Mouse (Mus musculus): Measurements from ENCODE around the gene Tor1aip2. TPM values are rescaled to one million over a fixed set of nuclear protein-coding genes. Genes with fewer than 3 reads are reported as not detected.
"Not testable (repeated sequence)": the region's sequence is repeated elsewhere in the genome, so short reads cannot be mapped to it uniquely, and the experiment has no call there.

The Tor1aip2 gene
- polyA plus RNA-seq, 1 experiment from 2014 or later, result 71.0 TPM

DNA sequence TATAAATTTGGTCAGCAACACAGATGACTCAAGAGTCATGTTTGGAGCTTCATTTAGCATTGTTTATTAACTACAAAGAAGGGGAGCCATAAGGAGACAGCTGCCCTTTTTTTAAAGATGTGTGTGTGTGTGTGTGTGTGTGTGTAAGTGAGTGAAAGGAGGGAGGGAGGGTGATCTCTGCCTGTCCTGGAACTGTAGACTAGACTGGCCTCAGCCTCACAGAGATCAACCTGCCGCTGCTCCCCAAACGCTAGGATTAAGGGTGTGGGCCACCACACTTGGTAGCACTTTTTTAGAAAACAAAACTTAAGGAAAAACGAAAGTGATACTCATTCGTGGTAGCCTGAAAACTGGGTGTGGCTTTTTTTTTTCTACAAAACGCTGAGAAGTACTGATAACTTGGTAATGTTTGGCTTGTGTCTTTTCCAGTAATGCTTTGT lies 2.0 kb downstream of the Tor1aip2 start:
- Histone ChIP-seq H3K27me3 (ENCODE audit: control insufficient read depth, insufficient read depth, low read length) (no peaks in the 10 kb centered on the region), H3K9me3 (ENCODE audit: control insufficient read depth, low read length) (no peaks in the 10 kb centered on the region), H3K9ac (no peak overlapping the region), H3K4me1 (replicated peaks; ENCODE audit: control insufficient read depth, insufficient read depth, low read length) (peaks cover 20% of the 10 kb centered on the region), H3K4me2 (replicated peaks) (no peak overlapping the region; the same call in 1 of the 2 replicates), H3K27ac (no peak overlapping the region), H3K36me3 (replicated peaks; ENCODE audit: control insufficient read depth, insufficient read depth) (peaks cover 19% of the 10 kb centered on the region), H3K4me3 (replicated peaks; ENCODE audit: low read length) (no peak overlapping the region)
- DNase-seq (ENCODE audit: low spot score), result no peak
- 74% methylated on average over 5 of the region's 5 CpGs for WGBS
- no peak for ATAC-seq (ENCODE audit: low FRiP score)

DNA sequence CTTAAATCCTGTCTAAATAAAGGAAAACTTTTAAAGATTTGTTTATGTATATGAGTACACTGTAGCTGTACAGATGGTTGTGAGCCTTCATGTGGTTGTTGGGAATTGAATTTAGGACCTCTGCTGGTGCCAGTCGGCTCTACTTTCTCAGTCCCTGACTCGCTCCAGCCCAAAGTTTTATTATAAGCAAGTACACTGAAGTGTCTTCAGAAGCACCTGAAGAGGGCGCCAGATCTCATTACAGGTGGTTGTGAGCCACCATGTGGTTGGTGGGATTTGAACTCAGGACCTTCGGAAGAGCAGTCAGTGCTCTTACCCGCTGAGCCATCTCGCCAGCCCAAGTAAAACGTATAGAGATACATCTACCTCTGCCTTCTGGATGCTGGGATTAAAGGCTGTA lies 4.8 kb downstream of the Tor1aip2 start:
- not testable (repeated sequence) for H3K9me3 ChIP-seq (ENCODE audit: control insufficient read depth, low read length); H3K27me3 ChIP-seq (ENCODE audit: control insufficient read depth, insufficient read depth, low read length); ATAC-seq (ENCODE audit: low FRiP score); DNase-seq (ENCODE audit: low spot score); H3K9ac ChIP-seq
- 74% methylated on average over 7 of the region's 7 CpGs for WGBS
- Histone ChIP-seq H3K36me3 (replicated peaks; ENCODE audit: control insufficient read depth, insufficient read depth) (peaks cover 14% of the 10 kb centered on the region), H3K27ac (peak overlapping the region; percentile 23; the same call in 1 of the 2 replicates), H3K4me3 (replicated peaks; ENCODE audit: low read length) (peak overlapping the region; percentile 54; the same call in 1 of the 2 replicates), H3K4me1 (replicated peaks; ENCODE audit: control insufficient read depth, insufficient read depth, low read length) (peaks cover 25% of the 10 kb centered on the region), H3K4me2 (replicated peaks) (peak overlapping the region; percentile 61; the same call in 1 of the 2 replicates)

DNA sequence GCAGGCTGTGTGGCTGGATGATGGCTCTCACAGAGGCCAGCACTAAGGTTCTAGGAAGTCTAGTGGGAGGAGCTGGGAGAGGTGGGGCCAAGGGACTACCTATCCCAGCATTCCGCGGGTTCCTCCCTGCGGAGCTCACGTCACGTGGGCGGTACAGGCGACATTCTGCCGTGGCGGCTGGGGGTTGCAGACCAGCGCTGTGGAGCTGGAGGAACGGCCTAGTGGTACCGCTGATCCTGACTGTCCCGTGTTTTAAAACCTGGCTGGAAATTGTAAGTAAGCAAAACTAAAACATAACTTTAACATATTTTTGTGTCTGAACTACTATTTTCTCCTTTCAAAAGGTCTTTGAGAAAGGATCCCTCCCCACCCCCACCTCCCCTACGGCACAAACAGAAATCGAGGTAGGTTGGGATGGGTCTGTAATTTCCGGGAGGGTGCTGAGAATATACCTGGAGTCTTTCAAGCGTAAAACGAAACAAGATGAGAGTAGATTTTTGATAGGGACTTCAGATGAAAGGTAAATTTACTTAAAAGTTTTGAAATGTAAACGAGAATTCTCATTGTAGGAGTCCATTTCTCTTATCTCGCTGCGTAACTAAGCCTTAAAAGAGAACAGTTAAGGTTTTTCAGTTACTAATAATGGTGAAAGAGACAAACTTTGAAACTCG lies 5.7 kb downstream of the Tor1aip2 start:
- DNase-seq (ENCODE audit: low spot score) (peak; percentile 88), ATAC-seq (ENCODE audit: low FRiP score) (peak; percentile 85)
- peak overlapping the region; percentile 61 for H3K4me2 ChIP-seq (replicated peaks)
- H3K9ac ChIP-seq, result peak overlapping the region; percentile 68
- H3K36me3 ChIP-seq (replicated peaks; ENCODE audit: control insufficient read depth, insufficient read depth), result peaks cover 14% of the 10 kb centered on the region
- no peaks in the 10 kb centered on the region for H3K27me3 ChIP-seq (ENCODE audit: control insufficient read depth, insufficient read depth, low read length)
- peak overlapping the region; percentile 54 for H3K4me3 ChIP-seq (replicated peaks; ENCODE audit: low read length)
- H3K27ac ChIP-seq, result peak overlapping the region; percentile 23
- peaks cover 25% of the 10 kb centered on the region for H3K4me1 ChIP-seq (replicated peaks; ENCODE audit: control insufficient read depth, insufficient read depth, low read length)
- H3K9me3 ChIP-seq (ENCODE audit: control insufficient read depth, low read length), result no peaks in the 10 kb centered on the region
- 2% methylated on average over 22 of the region's 22 CpGs for WGBS

DNA sequence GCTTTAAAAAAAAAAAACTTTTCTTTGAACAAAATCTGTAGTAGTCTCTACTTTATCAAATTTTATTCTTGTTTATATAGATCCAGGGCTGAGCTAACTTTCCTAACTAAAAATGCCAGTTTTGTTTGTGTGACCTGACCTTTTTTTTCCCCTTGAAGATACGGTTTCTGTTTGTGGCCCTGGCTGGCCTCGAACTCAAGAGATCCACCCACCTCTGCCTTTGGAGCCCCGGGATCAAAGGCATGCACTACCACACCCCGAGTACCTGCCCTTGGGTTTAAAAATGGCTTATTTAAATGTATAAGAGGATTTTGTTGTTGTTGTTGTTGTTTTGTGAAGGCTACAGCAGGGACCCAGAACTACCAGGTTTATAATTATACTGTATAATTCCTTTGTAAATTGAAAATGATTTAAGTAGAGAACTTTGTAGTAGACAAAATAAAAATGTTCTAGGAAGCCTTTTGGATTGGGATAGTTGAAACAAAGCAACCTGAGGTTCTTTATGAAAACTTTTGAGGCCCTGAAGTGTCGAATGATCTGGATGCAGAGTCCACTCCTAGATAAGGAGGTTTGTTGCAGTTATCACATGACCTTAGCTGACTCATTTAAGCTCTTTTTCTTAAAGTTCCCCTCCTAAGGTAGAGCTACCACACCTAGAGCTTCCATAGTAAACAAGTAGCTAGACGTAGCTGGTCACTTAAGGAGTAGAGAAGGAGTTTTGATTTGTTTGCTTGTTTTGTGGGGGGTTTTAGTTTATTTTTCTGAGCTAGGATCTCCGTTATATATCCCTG lies 6.4 kb downstream of the Tor1aip2 start:
- no peak for ATAC-seq (ENCODE audit: low FRiP score)
- 49% methylated on average over 7 of the region's 7 CpGs for WGBS
- H3K36me3 ChIP-seq (replicated peaks; ENCODE audit: control insufficient read depth, insufficient read depth), result peaks cover 14% of the 10 kb centered on the region
- H3K27me3 ChIP-seq (ENCODE audit: control insufficient read depth, insufficient read depth, low read length), result no peaks in the 10 kb centered on the region
- H3K4me3 ChIP-seq (replicated peaks; ENCODE audit: low read length), result peak overlapping the region; percentile 54
- no peak overlapping the region for H3K27ac ChIP-seq
- H3K4me2 ChIP-seq (replicated peaks), result peak overlapping the region; percentile 61
- DNase-seq (ENCODE audit: low spot score), result no peak
- H3K4me1 ChIP-seq (replicated peaks; ENCODE audit: control insufficient read depth, insufficient read depth, low read length), result peaks cover 25% of the 10 kb centered on the region
- no peaks in the 10 kb centered on the region for H3K9me3 ChIP-seq (ENCODE audit: control insufficient read depth, low read length)
- peak overlapping the region; percentile 68; the same call in 1 of the 2 replicates for H3K9ac ChIP-seq

DNA sequence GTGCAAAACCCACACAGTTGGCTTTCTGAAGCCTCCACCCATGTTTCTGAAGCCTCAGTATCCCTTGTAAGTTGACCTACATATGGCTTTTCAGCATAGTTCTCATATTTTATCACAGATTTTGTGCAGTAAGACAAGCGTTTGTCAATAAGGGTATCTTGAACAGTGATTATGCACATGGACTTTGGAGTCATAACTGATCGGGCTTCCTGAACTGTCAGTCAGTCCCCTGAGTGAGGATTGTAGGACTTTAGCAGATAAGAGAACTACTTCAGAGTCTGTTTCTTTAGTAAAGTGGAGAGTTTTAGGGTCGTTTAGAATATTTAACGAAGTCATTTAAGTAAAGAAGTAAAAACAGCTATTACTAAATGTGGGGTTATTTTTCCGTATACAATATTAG lies 7.3 kb downstream of the Tor1aip2 start:
- no peak for DNase-seq (ENCODE audit: low spot score)
- H3K27me3 ChIP-seq (ENCODE audit: control insufficient read depth, insufficient read depth, low read length), result no peaks in the 10 kb centered on the region
- ATAC-seq (ENCODE audit: low FRiP score), result no peak
- no peaks in the 10 kb centered on the region for H3K9me3 ChIP-seq (ENCODE audit: control insufficient read depth, low read length)
- H3K4me2 ChIP-seq (replicated peaks), result peak overlapping the region; percentile 61; the same call in 1 of the 2 replicates
- H3K27ac ChIP-seq, result no peak overlapping the region
- H3K9ac ChIP-seq, result no peak overlapping the region
- peaks cover 25% of the 10 kb centered on the region for H3K4me1 ChIP-seq (replicated peaks; ENCODE audit: control insufficient read depth, insufficient read depth, low read length)
- 94% methylated on average over 5 of the region's 5 CpGs for WGBS
- no peak overlapping the region for H3K4me3 ChIP-seq (replicated peaks; ENCODE audit: low read length)
- peaks cover 15% of the 10 kb centered on the region for H3K36me3 ChIP-seq (replicated peaks; ENCODE audit: control insufficient read depth, insufficient read depth)

DNA sequence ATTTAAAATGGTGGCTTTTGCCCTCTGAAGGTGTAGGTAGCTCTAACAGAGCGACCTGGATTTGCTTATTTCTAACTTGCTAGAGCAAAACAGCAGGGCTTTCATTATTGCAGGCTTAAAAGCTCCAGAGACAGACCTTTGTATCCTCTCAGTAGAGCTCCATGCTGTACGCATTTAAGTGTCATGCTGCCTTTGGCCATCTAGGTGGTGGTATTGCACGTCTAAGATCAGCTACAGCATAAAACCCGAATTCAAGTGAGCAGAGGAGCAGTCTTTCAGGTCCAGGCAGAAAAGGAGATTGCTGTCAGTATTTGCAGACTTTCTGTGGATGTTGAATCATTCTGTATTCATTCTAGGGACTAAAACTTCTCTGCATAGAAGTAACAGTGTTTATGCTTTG lies 7.8 kb downstream of the Tor1aip2 start:
- 23% methylated on average over 4 of the region's 4 CpGs for WGBS

DNA sequence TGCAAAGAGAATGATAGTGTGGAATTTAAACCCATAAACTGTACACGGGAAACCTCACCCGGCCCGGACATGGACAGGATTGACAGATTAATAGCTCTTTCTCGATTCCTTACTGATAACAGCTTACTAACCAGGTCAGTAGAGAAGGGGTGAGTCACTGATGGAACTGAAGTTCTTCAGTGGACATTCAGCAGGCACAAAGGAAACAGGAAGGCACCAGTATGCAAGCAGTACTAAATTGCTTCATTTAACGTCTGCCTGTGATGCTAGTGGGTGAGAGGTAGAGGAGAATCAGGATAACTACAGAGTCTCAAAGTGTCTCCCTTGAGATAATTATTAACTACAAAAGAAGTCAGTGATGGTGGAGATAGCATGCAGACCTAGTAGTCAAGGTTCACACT lies 9.0 kb downstream of the Tor1aip2 start:
- Histone ChIP-seq H3K9ac (no peak overlapping the region), H3K27me3 (ENCODE audit: control insufficient read depth, insufficient read depth, low read length) (no peaks in the 10 kb centered on the region), H3K4me3 (replicated peaks; ENCODE audit: low read length) (no peak overlapping the region), H3K4me1 (replicated peaks; ENCODE audit: control insufficient read depth, insufficient read depth, low read length) (peaks cover 25% of the 10 kb centered on the region), H3K4me2 (replicated peaks) (no peak overlapping the region), H3K27ac (no peak overlapping the region), H3K36me3 (replicated peaks; ENCODE audit: control insufficient read depth, insufficient read depth) (peaks cover 26% of the 10 kb centered on the region), H3K9me3 (ENCODE audit: control insufficient read depth, low read length) (no peaks in the 10 kb centered on the region)
- WGBS, result 91% methylated on average over 5 of the region's 5 CpGs
- no peak for ATAC-seq (ENCODE audit: low FRiP score)
- DNase-seq (ENCODE audit: low spot score), result no peak

More for the DNA sequence above, 7.8 kb downstream of the Tor1aip2 start:
- peaks cover 25% of the 10 kb centered on the region for H3K4me1 ChIP-seq (replicated peaks; ENCODE audit: control insufficient read depth, insufficient read depth, low read length)
- no peak overlapping the region for H3K9ac ChIP-seq
- no peak overlapping the region for H3K4me2 ChIP-seq (replicated peaks)
- no peaks in the 10 kb centered on the region for H3K9me3 ChIP-seq (ENCODE audit: control insufficient read depth, low read length)
- ATAC-seq (ENCODE audit: low FRiP score) (0 out of 2 replicates have a peak, but pooled peaks have one; percentile 21), DNase-seq (ENCODE audit: low spot score) (peak; percentile 83)
- H3K36me3 ChIP-seq (replicated peaks; ENCODE audit: control insufficient read depth, insufficient read depth), result peaks cover 20% of the 10 kb centered on the region
- H3K27me3 ChIP-seq (ENCODE audit: control insufficient read depth, insufficient read depth, low read length), result no peaks in the 10 kb centered on the region
- H3K4me3 ChIP-seq (replicated peaks; ENCODE audit: low read length), result no peak overlapping the region
- H3K27ac ChIP-seq, result no peak overlapping the region

DNA sequence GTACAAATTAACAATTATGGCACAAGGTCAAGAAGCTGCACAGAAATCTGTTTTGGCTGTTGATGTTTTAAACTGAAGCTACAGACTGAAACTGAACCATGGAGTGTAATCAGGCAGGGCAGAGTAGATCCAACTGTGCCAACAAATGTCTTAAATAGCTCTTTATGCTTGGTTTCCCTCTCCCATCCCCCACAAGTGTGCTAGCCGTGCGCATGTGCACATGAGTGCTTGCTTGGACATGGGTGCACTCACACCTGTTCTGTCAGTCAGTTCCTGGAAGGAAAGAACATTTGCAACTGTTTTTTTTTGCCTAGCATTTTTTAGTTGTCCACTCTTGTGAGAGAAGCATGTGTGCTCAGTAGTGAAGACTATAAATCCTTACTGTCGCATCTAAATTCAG lies 11.5 kb downstream of the Tor1aip2 start:
- no peaks in the 10 kb centered on the region for H3K27me3 ChIP-seq (ENCODE audit: control insufficient read depth, insufficient read depth, low read length)
- ATAC-seq (ENCODE audit: low FRiP score) (no peak), DNase-seq (ENCODE audit: low spot score) (no peak)
- peaks cover 49% of the 10 kb centered on the region for H3K36me3 ChIP-seq (replicated peaks; ENCODE audit: control insufficient read depth, insufficient read depth)
- H3K4me3 ChIP-seq (replicated peaks; ENCODE audit: low read length), result no peak overlapping the region
- H3K4me1 ChIP-seq (replicated peaks; ENCODE audit: control insufficient read depth, insufficient read depth, low read length), result peaks cover 16% of the 10 kb centered on the region
- H3K4me2 ChIP-seq (replicated peaks), result no peak overlapping the region
- no peak overlapping the region for H3K9ac ChIP-seq
- no peak overlapping the region for H3K27ac ChIP-seq
- 79% methylated on average over 3 of the region's 3 CpGs for WGBS
- no peaks in the 10 kb centered on the region for H3K9me3 ChIP-seq (ENCODE audit: control insufficient read depth, low read length)

DNA sequence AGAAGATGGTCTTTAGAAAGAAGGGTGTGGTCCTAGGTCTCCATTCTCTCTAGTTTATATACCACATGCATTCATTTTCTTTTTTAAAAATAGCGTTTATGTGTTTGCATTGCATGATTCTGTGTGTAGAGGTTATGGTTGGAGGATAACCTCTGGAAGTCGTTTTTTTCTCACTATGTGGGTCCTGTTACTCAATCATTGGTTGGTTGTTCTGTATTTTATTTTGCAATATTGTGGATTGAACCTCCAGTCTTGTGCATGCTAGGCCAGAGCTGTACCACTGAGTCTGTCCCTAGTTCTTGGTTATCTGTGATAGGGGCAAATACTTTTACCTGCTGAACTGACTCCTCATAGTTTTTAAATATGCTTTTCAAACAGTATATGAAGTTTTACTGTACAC lies 23.0 kb downstream of the Tor1aip2 start:
- Histone ChIP-seq H3K4me2 (replicated peaks) (no peak overlapping the region), H3K36me3 (replicated peaks; ENCODE audit: control insufficient read depth, insufficient read depth) (peaks cover 34% of the 10 kb centered on the region), H3K4me3 (replicated peaks; ENCODE audit: low read length) (no peak overlapping the region), H3K4me1 (replicated peaks; ENCODE audit: control insufficient read depth, insufficient read depth, low read length) (no peaks in the 10 kb centered on the region), H3K9ac (no peak overlapping the region), H3K27ac (no peak overlapping the region), H3K27me3 (ENCODE audit: control insufficient read depth, insufficient read depth, low read length) (no peaks in the 10 kb centered on the region), H3K9me3 (ENCODE audit: control insufficient read depth, low read length) (no peaks in the 10 kb centered on the region)
- ATAC-seq (ENCODE audit: low FRiP score), result no peak
- WGBS, result 94% methylated on average over 2 of the region's 2 CpGs
- no peak for DNase-seq (ENCODE audit: low spot score)

Measured in hindbrain, embryonic 14.5 days (tissue).